Mouse (Mus musculus) heart, postnatal 0 days (tissue): ENCODE measurements around the gene 1700056E22Rik.

Experiments
- CTCF ChIP-seq: IDR thresholded peaks from 2 replicates; pipeline ENCODE4 v1.5.1; 2016; ENCODE audit warnings: antibody characterized with exemption, control low read depth, low read depth
- EP300 ChIP-seq: IDR thresholded peaks from 2 replicates; pipeline ENCODE4 v1.6.1; 2016; ENCODE audit warnings: antibody characterized with exemption, low read depth

DNA sequence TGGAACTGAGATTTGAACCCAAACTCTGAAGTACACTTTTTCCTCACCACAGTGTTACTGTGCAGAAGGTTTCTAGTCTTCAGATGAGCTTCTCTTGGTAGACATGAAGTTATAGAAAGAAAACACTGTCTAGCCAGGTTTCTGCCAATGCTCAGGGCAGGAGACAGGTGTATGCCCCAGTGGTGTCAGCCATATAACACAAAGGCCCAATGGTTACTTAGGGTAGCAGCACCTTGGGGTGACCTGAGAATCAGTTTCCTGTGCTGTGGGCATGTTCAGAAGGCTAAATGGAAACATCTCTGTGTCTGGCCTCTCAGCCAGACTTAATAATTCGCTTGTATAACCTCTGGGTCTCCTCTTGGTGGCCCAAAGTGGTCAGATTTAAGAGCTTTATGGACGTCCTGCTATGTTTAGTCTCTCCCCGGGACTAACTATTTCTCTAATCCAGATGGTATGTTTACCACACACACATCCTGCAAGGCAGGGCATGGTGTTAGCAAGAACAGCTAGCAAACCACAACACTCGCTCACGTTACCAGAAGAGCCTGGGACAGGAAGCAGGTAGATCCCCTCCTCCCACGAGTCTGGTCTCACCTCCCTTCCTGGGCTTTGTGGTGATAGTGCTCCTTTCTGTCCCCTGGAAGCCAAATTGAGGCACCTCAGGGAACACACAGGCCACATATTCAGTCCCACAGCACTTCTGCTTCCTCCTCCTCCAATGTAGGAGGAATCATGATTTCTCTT, 28.6 kb downstream of the 1700056E22Rik start:
- TF ChIP-seq CTCF (no peak), EP300 (no peak)
